Mouse (Mus musculus) macrophage (primary cell): ENCODE results near the gene Vav2. TPM values are rescaled to one million over a fixed set of nuclear protein-coding genes. Genes with fewer than 3 reads are reported as not detected.

Source experiments
- H3K27ac ChIP-seq: fragments of 350-480 bp; formaldehyde crosslinking; 2 replicates; pipeline ENCODE4 v1.9.0; 2021
- H3K36me3 ChIP-seq: fragments of 350-480 bp; formaldehyde crosslinking; 2 replicates; pipeline ENCODE4 v1.9.0; 2021; ENCODE audit errors: inconsistent target
- H3K4me3 ChIP-seq: fragments of 350-480 bp; formaldehyde crosslinking; 2 replicates; pipeline ENCODE4 v1.9.0; 2021; ENCODE audit errors: inconsistent target
- H3K79me2 ChIP-seq: fragments of 350-480 bp; formaldehyde crosslinking; 2 replicates; pipeline ENCODE4 v1.9.0; 2021; ENCODE audit errors: inconsistent target
- WGBS: methylation state at CpG from one replicate; pipeline ENCODE4 v1.1.7; 2026; ENCODE audit warnings: inconsistent platforms; ENCODE audit not compliant: missing documents; 5-methylcytosine and 5-hydroxymethylcytosine counted together
- polyA plus RNA-seq: library from polyadenylated mRNA; stranded (reverse); fragments of 250-400 nt; gene quantifications from 3 replicates; pipeline ENCODE4 v1.2.4, GENCODE M21; 2018; ENCODE audit warnings: inconsistent platforms

Gene Vav2
- polyA plus RNA-seq, 1 experiment from 2014 or later, result 24.0 TPM

DNA sequence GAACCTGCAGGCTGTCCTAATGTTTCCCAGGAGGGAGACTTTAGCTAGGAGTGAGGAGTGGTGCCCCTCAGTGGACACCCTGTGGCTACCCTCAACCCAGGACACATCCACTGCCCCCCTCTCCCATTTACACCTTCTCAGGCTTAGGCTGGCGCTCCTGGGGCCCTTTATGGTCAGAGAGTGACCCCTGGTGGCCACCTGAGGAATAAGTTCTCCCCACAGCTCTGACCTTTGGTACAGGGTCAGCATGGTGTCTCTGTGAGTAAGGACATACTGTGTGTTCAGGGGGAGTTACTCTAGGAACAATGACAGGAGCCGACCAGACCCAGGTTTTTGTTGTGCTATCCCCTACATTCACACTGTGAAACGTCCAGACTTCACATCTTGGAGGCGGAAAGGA is 189.5 kb downstream of the Vav2 start:
- Histone ChIP-seq H3K27ac (no peak overlapping the region), H3K36me3 (no peaks in the 10 kb centered on the region), H3K79me2 (no peaks in the 10 kb centered on the region), H3K4me3 (no peak overlapping the region)
- WGBS, result 52% methylated on average over 4 of the region's 4 CpGs

DNA sequence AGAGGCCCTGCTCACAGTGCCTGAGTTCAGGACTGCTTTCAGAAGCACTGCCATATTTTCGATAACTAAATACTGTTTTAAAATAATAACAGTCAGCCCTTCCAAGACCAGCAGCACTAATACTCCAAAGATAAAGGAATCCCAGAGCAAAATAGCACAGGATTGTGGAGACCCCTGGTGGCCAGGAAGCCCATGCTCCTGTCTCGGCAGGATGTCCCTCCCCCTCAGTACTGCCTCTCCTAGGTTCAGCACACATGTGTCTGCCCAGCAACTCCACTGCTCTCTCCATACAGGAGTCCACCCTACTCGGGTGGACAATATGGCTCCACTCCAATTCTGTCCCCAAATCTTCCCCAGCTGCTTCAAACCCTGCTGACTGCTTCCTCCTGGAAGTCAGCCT is 191.1 kb downstream of the Vav2 start:
- Histone ChIP-seq H3K36me3 (no peaks in the 10 kb centered on the region), H3K79me2 (no peaks in the 10 kb centered on the region), H3K27ac (no peak overlapping the region), H3K4me3 (no peak overlapping the region)
- 24% methylated on average over 3 of the region's 3 CpGs for WGBS

DNA sequence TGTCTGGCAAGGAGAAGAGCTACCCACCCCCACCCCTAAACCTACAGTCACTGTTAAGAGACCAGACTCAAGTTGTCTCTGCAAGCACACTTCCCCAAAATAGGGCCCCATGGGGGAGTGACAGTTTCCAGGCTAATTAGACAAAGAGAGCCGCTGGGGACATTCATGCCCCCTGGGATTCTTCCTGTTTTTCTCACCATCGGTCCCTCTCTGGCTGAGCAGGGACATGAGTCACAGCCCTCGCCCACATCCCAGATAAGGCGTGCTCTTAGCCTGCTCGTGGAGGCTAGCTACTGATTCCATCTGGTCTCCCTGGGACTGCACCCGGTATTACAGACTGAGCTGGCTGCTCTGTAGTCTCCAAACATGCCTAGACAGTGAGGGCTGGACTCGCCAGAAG is 194.5 kb downstream of the Vav2 start:
- no peak overlapping the region for H3K4me3 ChIP-seq

DNA sequence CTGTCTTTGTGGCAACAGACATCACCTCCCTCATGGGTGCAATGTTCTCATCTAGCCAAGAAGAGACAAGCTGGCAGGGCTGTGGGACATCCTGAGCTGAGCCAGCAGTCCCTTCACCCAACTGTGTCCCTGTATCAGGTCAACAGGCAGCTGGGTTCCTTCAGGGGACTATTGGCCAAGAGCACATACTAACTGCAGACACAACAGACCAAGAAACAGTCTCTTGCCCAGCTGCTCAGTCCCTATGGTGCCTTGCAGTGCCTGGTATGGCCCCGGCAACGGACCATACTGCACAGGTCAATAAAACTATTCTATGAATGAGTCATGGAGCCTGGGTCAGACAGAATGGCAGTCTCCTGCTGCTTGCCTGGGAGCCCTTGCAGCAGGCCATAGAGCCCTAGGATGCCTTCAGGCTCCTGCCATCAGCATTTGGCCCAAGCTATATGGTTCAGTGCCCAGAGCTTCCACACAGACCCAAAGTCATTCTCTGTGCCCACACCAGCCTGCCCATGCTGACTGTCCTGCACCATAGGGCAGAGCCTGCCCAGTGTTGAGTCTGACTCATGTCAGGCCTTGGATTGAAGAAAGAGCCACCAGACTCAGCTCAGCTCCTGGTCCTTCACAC is 197.2 kb downstream of the Vav2 start:
- Histone ChIP-seq H3K36me3 (no peaks in the 10 kb centered on the region), H3K4me3 (no peak overlapping the region), H3K79me2 (no peaks in the 10 kb centered on the region), H3K27ac (no peak overlapping the region)
- 94% methylated on average over 2 of the region's 2 CpGs for WGBS

More for the DNA sequence above, 194.5 kb downstream of the Vav2 start:
- H3K36me3 ChIP-seq, result no peaks in the 10 kb centered on the region
- H3K79me2 ChIP-seq, result no peaks in the 10 kb centered on the region
- WGBS, result 16% methylated on average over 7 of the region's 7 CpGs
- H3K27ac ChIP-seq, result no peak overlapping the region

DNA sequence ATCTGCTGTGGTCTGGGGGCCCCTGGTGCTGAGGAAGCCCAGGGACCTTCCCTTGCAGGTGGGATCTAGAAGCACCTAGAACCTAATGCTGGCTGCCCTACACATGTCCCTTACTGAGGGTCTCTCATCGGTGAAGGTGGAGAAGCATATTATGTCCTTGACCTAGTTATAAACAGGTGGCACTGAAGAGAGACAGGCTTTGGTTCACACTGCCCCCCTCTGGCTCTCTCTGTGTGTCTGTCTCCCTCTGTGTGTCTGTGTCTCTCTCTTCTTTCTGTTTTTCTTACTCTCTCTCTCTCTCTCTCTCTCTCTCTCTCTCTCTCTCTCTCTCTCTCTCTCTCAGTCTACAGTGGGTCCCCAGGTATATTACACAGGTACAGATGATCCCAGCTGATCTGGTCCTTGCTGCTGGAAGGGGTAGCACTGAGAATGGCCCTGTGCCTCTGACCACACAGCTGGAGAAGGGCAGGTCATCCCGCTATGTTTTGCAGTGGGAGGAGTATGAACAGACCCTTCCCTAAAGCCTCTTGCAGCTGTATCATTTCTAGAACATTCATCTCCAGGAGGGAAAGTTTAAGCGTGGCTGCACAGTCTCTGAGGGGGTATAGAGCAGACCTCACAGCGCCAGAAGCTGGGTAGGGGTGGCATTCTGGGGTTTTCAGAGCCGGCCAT is 197.9 kb downstream of the Vav2 start:
- Histone ChIP-seq H3K27ac (no peak overlapping the region), H3K36me3 (no peaks in the 10 kb centered on the region), H3K79me2 (no peaks in the 10 kb centered on the region), H3K4me3 (no peak overlapping the region)
- WGBS, result 92% methylated on average over 5 of the region's 5 CpGs

DNA sequence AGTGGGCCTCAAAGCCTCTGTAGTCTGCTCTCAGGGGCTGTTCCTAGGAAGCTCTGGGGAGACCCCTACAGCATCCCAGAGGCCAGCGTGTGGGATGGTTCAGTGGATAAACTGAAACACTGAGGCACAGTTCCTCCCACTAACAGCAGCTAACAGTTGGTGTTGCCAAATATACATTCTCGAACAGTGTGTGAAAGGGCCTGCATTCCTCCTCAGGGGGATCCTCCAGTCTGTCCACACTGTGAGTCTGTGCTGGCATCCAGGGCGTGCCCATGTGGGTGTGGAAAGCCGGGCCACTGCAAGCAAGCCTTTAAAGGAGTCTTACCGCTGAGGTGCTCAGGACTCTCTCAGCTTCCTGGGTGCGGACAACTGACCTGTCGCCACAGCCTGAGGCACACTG is 200.3 kb downstream of the Vav2 start:
- H3K36me3 ChIP-seq, result no peaks in the 10 kb centered on the region
- H3K79me2 ChIP-seq, result no peaks in the 10 kb centered on the region
- 93% methylated on average over 7 of the region's 7 CpGs for WGBS
- no peak overlapping the region for H3K4me3 ChIP-seq
- no peak overlapping the region for H3K27ac ChIP-seq

DNA sequence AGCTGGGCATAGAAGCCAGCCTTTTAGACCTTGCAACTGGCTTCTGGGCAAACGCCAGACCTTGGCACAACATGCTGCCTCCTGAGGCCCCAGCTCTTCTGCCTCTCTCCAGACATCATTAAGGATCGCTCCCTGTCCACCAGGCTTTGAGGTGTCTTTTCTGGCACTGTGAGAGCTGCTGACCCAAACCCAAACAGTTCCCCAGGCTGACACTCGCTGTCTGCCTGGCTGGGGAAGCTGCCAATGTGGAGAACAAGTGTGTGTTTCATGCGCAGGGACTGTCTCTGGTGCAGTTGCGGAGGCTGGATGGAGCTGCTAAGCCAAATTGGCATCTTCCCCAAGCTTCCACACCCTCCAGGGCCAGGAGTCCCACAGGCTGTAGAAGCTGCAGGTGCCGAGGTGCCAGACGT is 203.8 kb downstream of the Vav2 start:
- no peaks in the 10 kb centered on the region for H3K79me2 ChIP-seq
- no peaks in the 10 kb centered on the region for H3K36me3 ChIP-seq
- no peak overlapping the region for H3K27ac ChIP-seq
- H3K4me3 ChIP-seq, result no peak overlapping the region
- whole genome bisulfite sequencing, result 90% methylated on average over 7 of the region's 7 CpGs

DNA sequence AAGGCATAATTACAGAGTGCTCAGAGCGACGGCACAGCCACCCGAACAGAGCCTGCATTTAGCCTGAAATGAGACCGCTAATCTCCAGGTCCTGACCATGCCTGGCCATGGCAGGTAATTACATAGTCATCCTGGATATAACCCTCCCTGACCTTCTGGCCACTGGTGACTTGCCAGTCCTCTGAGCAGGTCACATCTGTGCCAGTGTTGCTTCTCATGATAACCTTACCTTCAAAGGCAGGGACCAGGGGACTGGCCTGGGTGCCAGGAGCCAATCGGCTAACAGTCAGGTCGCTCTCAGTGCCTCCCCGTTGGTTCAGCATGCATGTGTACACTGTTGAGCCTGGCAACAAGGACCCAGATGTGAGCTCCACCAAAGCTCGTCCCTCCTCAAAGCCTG is 208.3 kb downstream of the Vav2 start:
- Histone ChIP-seq H3K4me3 (no peak overlapping the region), H3K79me2 (no peaks in the 10 kb centered on the region), H3K27ac (no peak overlapping the region), H3K36me3 (no peaks in the 10 kb centered on the region)
- WGBS, result 92% methylated on average over 8 of the region's 8 CpGs

DNA sequence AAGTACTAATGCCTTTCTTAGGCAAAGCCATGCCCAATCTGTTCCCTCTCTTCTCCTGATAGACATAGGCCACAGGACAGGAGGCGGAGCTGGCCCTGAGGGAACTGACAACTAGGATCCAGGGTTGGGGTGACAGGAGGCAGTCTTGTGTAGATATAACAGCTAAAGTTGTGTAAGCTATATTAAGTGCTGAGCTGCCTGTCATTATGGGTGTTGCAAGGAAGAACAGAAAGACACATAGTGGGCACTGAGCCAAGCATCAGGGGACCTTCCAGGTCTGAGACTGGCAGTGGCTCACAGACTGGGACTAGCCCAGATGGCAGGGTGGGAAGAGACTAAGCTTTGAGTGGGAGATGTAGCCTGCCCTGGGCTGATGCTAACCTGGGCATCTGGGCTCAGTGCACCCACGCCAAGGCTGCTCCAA is 208.7 kb downstream of the Vav2 start:
- 79% methylated on average over 2 of the region's 2 CpGs for WGBS
- no peaks in the 10 kb centered on the region for H3K79me2 ChIP-seq
- no peak overlapping the region for H3K4me3 ChIP-seq
- no peaks in the 10 kb centered on the region for H3K36me3 ChIP-seq
- H3K27ac ChIP-seq, result no peak overlapping the region

DNA sequence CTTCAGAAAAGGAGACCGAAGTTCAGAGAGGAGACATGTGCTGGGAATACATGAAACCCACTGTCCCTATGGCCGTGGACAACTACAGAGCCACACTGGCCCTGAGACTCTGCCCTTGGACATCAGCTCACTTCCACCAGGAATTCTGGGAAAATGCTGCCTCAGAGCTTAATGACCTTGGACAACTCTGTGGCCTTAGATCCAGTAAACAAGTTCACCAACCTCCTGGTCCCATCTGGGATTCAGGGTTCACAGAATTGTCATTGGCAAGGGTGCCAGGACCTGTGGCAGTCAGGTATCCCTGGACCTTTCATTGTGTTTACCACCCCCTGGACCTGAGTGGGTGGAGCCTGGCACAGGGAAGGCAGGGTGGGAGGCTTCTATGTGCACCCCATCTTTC is 211.3 kb downstream of the Vav2 start:
- Histone ChIP-seq H3K79me2 (no peaks in the 10 kb centered on the region), H3K4me3 (no peak overlapping the region), H3K27ac (no peak overlapping the region), H3K36me3 (no peaks in the 10 kb centered on the region)
- WGBS, result 96% methylated on average over 2 of the region's 2 CpGs

Other genes with a start within 250 kb of the Vav2 start
- 0.89 to 2.1 TPM (median 1.0 TPM) in 3 replicates for gene Sardh, start 178.7 kb downstream of the Vav2 start, polyA plus RNA-seq
- 0.59 to 1.1 TPM (median 0.90 TPM) in 3 replicates for gene Brd3os, start 15.3 kb upstream of the Vav2 start, polyA plus RNA-seq
- 15.0 to 33.6 TPM (median 15.3 TPM) in 3 replicates for gene Brd3, start 80.6 kb upstream of the Vav2 start, polyA plus RNA-seq
- gene Wdr5, start 88.1 kb upstream of the Vav2 start, polyA plus RNA-seq, result 23.8 to 53.3 TPM (median 24.9 TPM) in 3 replicates
- gene Rxra, start 249.4 kb upstream of the Vav2 start, polyA plus RNA-seq, result 41.3 to 42.8 TPM (median 41.9 TPM) in 3 replicates